Mouse (Mus musculus) cortical plate, adult 2 months (tissue): Measurements from ENCODE around the gene Lipc.

Experiments used
- CTCF ChIP-seq: fragments of 200-500 bp; IDR thresholded peaks from 2 replicates; pipeline ENCODE4 v1.5.1; 2011; ENCODE audit warnings: mild to moderate bottlenecking, control low read depth, low read length; ENCODE audit not compliant: insufficient read depth; ENCODE audit errors: extremely low read depth
- POLR2A ChIP-seq: fragments of 200-500 bp; IDR thresholded peaks from 2 replicates; pipeline ENCODE4 v1.6.1; 2011; ENCODE audit warnings: mild to moderate bottlenecking, low read length, control low read depth; ENCODE audit not compliant: insufficient read depth; ENCODE audit errors: extremely low read depth

DNA sequence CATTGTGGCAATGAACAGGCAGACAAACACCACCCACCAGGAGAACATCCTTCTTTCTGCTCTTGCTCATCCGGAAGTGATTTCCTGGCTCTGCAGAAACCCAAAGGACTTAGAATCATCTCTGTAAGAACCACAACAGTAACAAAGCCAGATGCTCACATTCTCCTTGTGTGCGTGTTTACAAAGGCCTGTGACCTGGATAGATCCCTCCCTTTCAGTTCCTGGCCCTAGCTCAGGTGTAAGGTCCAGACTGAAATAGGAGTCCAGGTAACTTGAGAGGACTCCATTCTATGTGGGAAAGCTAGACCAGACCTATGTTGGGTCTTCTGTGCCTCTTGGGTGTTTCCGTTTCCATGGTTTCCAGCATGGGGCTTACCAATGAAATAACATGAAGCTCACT lies 32.8 kb downstream of the Lipc start:
- no peak for TF ChIP-seq POLR2A
- TF ChIP-seq CTCF, result no peak
